ENCODE assay signal across 8 mouse cellular contexts in genomic region chr13:104048835-104049234, GRCm38 (mm10).
DNase-seq lines count a peak whose midpoint lies in the region; ATAC-seq and TF ChIP-seq lines count a peak whose summit lies in the region.

No protein-coding gene starts in this region.

- no peaks in the 10 kb centered on the region for H3K36me3 ChIP-seq in liver, embryonic 14.5 days (replicated peaks; ENCODE audit: control insufficient read depth, insufficient read depth, low read depth)
- peaks cover 9% of the 10 kb centered on the region; the same call in 1 of the 2 replicates for H3K36me3 ChIP-seq in liver, embryonic 12.5 days

- no peak overlapping the region for H3K4me3 ChIP-seq in liver, embryonic 14.5 days (ENCODE audit: insufficient read depth in 1 of 2, low read depth in 2 of 2, low read length in 2 of 2)
- no peak overlapping the region for H3K4me3 ChIP-seq in liver, embryonic 12.5 days
- no peak overlapping the region for H3K4me3 ChIP-seq in cerebellum, adult 2 months (replicated peaks; ENCODE audit: insufficient read depth, low read depth, low read length)

- no peak for TF ChIP-seq EP300 in liver, embryonic 14.5 days (IDR thresholded peaks at IDR 0.05; ENCODE audit: low read depth)

- WGBS in liver, embryonic 14.5 days (ENCODE audit: insufficient replicate concordance): 72% methylated on average over 3 of the region's 3 CpGs
- WGBS in liver, embryonic 12.5 days (ENCODE audit: insufficient replicate concordance): 69% methylated on average over 3 of the region's 3 CpGs
- WGBS in cerebellum, adult 2 months: 73% methylated on average over 3 of the region's 3 CpGs

- no peaks in the 10 kb centered on the region for H3K27me3 ChIP-seq in liver, embryonic 14.5 days (ENCODE audit: control insufficient read depth, insufficient read depth, low read length)
- no peaks in the 10 kb centered on the region for H3K27me3 ChIP-seq in liver, embryonic 12.5 days (replicated peaks)
- no peaks in the 10 kb centered on the region; the same call in 1 of the 2 replicates for H3K27me3 ChIP-seq in cerebellum, adult 2 months (ENCODE audit: control insufficient read depth, insufficient read depth, low read length)

- H3K4me1 ChIP-seq in liver, embryonic 14.5 days (replicated peaks; ENCODE audit: control insufficient read depth in 2 of 2, insufficient read depth in 2 of 2, low read length in 1 of 2): peaks cover 0 to 6% of the 10 kb centered on the region in 2 experiments; a peak in 2 of 4 replicates
- H3K4me1 ChIP-seq in liver, embryonic 12.5 days: peaks cover 15% of the 10 kb centered on the region
- no peaks in the 10 kb centered on the region for H3K4me1 ChIP-seq in cerebellum, adult 2 months (ENCODE audit: control insufficient read depth, insufficient read depth, low read length)

- peak; percentile 32; the same call in 1 of the 2 replicates for TF ChIP-seq CTCF in liver, embryonic 14.5 days (IDR thresholded peaks at IDR 0.05; ENCODE audit: low read depth)
- TF ChIP-seq CTCF in cerebellum, adult 2 months (IDR thresholded peaks at IDR 0.05; ENCODE audit: borderline replicate concordance, insufficient read depth, low read depth, low read length): no peak

- H3K9me3 ChIP-seq in liver, embryonic 14.5 days (ENCODE audit: control insufficient read depth, low read length): no peaks in the 10 kb centered on the region
- H3K9me3 ChIP-seq in liver, embryonic 12.5 days (replicated peaks): no peaks in the 10 kb centered on the region

- H3K4me2 ChIP-seq in liver, embryonic 14.5 days (ENCODE audit: low read depth): no peak overlapping the region
- no peak overlapping the region for H3K4me2 ChIP-seq in liver, embryonic 12.5 days

- no peak overlapping the region for H3K9ac ChIP-seq in liver, embryonic 14.5 days (replicated peaks)
- no peak overlapping the region for H3K9ac ChIP-seq in liver, embryonic 12.5 days

- ATAC-seq in liver, embryonic 14.5 days (ENCODE audit: insufficient read depth): no peak
- no peak for ATAC-seq in liver, embryonic 12.5 days

- DNase-seq in adrenal gland, postnatal 10 days: peak; percentile 62
- DNase-seq in adrenal gland, postnatal 4 days (ENCODE audit: low spot score in 2 of 2): no peak
- no peak for DNase-seq in liver, embryonic 14.5 days (ENCODE audit: low read depth in 3 of 3, low spot score in 3 of 3)
- DNase-seq in kidney, adult 8-10 months: peak; percentile 41 to 56
- DNase-seq in retina, embryonic 14.5 days (ENCODE audit: low spot score): peak; percentile 67
- no peak for DNase-seq in cerebellum, adult 2 months
- no peak for DNase-seq in thymus, postnatal 10 days (ENCODE audit: low spot score in 2 of 2)

- no peak for TF ChIP-seq POLR2A in cerebellum, adult 2 months (IDR thresholded peaks at IDR 0.05; ENCODE audit: borderline replicate concordance, insufficient read depth, low read length)

- H3K27ac ChIP-seq in liver, embryonic 14.5 days: no peak overlapping the region
- no peak overlapping the region for H3K27ac ChIP-seq in liver, embryonic 12.5 days
- H3K27ac ChIP-seq in cerebellum, adult 2 months (ENCODE audit: insufficient read depth, low read length): no peak overlapping the region

Comparison
In these comparisons a context has a peak if more than half of its experiments do, and no peak if none do; other contexts are left out.
1. DNase-seq: peak in adrenal gland, postnatal 10 days (single experiment), kidney, adult 8-10 months (2 of 2) and retina, embryonic 14.5 days (single experiment); none in adrenal gland, postnatal 4 days (0 of 2), liver, embryonic 14.5 days (0 of 3), cerebellum, adult 2 months (0 of 2) and thymus, postnatal 10 days (0 of 2).